Mouse (Mus musculus) olfactory bulb, adult 2 months (tissue): ENCODE results near the gene Cacna1a.

Experiments used
- CTCF ChIP-seq: fragments of 200-500 bp; IDR thresholded peaks from 2 replicates; pipeline ENCODE4 v1.5.1; 2012; ENCODE audit warnings: low read depth, mild to moderate bottlenecking, low read length, moderate library complexity; ENCODE audit not compliant: insufficient read depth
- POLR2A ChIP-seq: fragments of 200-500 bp; IDR thresholded peaks from 2 replicates; pipeline ENCODE4 v1.6.1; 2012; ENCODE audit warnings: mild to moderate bottlenecking, low read depth, low read length, moderate library complexity; ENCODE audit not compliant: insufficient read depth

- TF ChIP-seq CTCF (no peak), POLR2A (no peak)
Observed at GRCm38 (mm10) chr8:84564042-84564441, 175.8 kb downstream of the Cacna1a start.
